Mouse (Mus musculus) right cerebral cortex, postnatal 36 days (tissue): ENCODE results near the gene Nasp.
"Not testable (repeated sequence)": the region's sequence is repeated elsewhere in the genome, so short reads cannot be mapped to it uniquely, and the experiment has no call there.

ENCODE experiments used
- DNase-seq, 2 experiments: peaks; one replicate each; pipeline ENCODE4 v3.0.0; 2022; ENCODE audit warnings: low spot score in 2 of 2, mixed read lengths in 1 of 2

The Nasp gene

GRCm38 (mm10) chr4:116627722-116628662 is at the start of gene Nasp:
Nasp (minus strand) TSS chr4:116627941.
- peak; percentile 76 to 86 for DNase-seq

GRCm38 (mm10) chr4:116676027-116676426 is 48.3 kb upstream of the Nasp start:
- no peak for DNase-seq

DNA sequence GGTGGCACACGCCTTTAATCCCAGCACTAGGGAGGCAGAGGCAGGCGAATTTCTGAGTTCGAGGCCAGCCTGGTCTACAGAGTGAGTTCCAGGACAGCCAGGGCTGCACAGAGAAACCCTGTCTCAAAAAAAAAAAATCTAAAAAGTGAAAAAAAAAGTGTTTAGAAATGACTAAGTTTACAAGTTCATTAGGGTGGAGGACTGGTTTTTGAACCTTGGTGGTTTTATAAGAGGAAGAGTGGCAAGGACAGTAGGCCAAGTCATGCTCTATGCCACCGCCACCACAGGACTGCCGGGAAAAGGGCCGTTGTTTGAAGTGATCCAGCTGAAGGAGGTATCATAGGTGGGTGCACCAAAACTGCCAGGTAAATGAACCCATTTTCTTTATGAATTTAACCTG is 47.0 kb upstream of the Nasp start:
- not testable (repeated sequence) for DNase-seq

DNA sequence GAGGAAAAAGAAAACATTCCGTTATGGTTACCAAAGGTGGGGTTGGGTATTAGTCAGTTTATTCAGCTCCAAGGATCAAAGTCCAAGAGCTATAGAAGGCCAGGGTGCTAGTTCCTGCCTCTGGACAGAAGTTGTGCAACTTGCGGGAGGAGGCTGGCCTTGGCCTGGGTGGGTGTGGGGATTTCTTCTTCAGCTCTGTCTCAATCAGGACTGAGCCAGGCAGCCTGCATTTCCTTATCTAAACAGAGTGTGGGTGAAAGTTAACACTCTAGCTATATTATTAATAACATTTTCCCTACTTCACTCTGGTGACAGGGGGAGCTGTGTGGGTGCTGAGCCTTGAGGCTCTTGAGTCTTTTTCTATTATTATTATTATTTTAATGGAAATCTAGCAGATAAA is 45.0 kb upstream of the Nasp start:
- DNase-seq = no peak

DNA sequence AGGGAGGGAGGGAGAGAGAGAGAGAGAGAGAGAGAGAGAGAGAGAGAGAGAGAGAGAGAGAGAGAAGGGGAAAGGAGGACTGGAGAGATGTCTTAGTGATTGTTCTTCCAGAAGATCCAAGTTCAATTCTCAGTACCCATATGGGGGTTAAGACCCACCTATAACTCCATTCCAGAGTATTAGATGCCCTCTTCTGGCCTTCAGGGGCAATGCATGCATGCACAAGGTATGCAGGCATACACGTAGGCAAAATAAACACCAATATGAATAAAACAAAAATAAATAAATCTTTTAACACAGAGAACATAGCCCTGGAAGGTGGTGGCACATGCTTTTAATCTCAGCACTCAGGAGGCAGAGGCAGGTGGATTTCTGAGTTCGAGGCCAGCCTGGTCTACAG is 41.5 kb upstream of the Nasp start:
- DNase-seq = no peak

GRCm38 (mm10) chr4:116668145-116668544 is 40.4 kb upstream of the Nasp start:
- no peak for DNase-seq

DNA sequence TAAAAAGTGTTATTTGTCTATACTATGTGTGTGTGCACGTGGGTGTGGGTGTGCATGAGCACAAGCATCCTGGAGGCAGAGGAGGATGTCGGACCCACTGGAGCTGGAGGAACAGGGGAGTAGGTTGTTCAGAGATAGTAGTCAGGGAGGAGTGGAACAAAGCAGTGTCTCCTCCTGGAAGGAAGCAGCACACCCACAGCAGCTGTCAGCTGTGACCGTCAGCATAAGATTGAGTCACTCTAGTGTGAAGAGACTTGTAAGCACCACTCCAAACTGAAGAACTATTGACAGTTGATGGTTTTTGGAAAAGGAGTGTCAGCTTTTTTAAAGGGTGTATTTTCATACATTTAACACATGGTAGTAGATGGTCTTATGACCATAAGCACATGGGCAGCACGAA is 38.9 kb upstream of the Nasp start:
- no peak for DNase-seq

- no peak for DNase-seq
These were observed 34.3 kb upstream of the Nasp start for GRCm38 (mm10) chr4:116661998-116662397.

- DNase-seq = no peak
These were observed 33.1 kb upstream of the Nasp start for GRCm38 (mm10) chr4:116660829-116661228.

GRCm38 (mm10) chr4:116659916-116660315 is 32.2 kb upstream of the Nasp start:
- DNase-seq = not testable (repeated sequence)

DNA sequence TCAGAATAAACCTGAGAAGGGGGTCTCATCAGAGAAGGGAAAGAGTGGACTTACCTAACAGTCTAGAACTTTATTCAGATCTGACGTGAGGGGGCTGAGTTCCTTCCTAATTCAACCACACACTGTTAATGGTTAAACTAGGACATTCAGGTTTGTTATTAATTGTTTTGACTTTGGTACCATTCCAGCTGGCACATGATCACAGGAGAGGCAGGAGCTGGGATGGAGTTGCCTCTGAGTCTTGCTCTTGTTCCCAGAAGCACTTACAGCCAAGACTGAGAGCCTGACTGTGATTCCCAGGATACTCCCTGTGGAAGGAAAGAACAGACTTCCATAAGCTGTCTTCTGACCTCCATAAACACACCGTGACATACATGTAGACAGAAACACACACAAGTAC is 31.7 kb upstream of the Nasp start:
- DNase-seq = no peak

- DNase-seq = no peak
These were observed 30.2 kb upstream of the Nasp start for GRCm38 (mm10) chr4:116657971-116658370.

DNA sequence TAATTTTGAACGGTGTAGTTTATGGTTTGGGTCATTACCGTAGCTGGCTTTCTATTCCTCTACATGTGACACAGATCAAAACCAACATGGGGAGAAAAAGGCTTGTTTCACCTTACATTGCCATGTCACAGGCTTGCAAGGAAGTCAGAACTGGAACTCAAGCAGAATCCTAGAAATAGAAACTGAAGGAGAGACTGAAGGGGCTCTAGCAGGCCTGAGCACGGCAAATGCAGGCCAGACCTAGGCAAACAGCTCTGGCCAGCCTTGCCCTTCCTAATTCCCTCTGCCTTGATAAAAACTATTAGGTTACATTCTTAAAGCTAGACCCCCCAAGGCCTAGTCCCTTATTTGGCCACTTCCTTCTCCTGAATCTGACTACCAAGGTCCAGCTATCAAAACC is 27.9 kb upstream of the Nasp start:
- no peak for DNase-seq

GRCm38 (mm10) chr4:116655100-116655499 is 27.4 kb upstream of the Nasp start:
- DNase-seq = no peak

- DNase-seq = no peak
These were observed 25.5 kb upstream of the Nasp start for GRCm38 (mm10) chr4:116653228-116653627.

DNA sequence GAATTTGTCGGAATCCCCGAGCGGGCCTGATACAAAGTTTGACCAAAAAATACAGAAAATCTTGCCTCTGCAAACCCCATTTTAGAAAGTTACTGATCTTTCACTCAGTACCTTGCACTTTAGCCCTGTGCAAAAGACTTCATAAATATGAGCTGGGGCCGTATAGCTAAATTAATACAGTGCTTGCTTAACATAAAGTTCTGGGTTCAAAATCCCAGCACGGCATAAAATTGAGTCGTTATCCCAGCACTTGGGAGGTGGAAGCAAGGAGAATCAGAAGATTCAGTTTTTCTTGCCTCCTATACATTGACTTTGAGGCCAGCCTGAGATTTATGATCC is 24.0 kb upstream of the Nasp start:
- DNase-seq = no peak

GRCm38 (mm10) chr4:116650924-116651796 is 23.4 kb upstream of the Nasp start, which contains the start of gene Akr1a1:
Akr1a1 (minus strand) TSS chr4:116651680.
- peak; percentile 94 for DNase-seq

- DNase-seq = no peak
These were observed 22.6 kb upstream of the Nasp start for GRCm38 (mm10) chr4:116650365-116650764.

GRCm38 (mm10) chr4:116649411-116649810 is 21.7 kb upstream of the Nasp start:
- no peak for DNase-seq

- DNase-seq = no peak
These were observed 17.9 kb upstream of the Nasp start for GRCm38 (mm10) chr4:116645624-116646023.

DNA sequence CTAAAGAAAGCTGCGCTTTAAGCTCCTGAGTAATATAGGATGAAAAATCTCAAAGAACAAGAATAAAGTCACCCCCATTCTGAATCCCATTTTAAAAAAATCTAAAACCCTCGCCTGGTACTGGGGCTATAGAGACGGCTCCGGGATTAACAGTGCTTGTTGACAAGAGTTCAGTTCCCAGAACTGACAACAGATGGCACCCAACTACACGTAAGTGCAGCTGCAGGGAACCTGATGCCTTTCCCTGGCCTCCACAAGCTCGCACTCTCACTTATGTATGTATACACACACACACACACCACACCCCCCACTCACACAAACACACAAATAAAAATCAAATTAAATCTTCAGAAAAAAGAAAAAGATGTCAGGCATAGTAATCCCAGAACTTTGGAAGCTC is 16.6 kb upstream of the Nasp start:
- no peak for DNase-seq

GRCm38 (mm10) chr4:116642071-116642470 is 14.3 kb upstream of the Nasp start:
- no peak for DNase-seq

GRCm38 (mm10) chr4:116638821-116639220 is 11.1 kb upstream of the Nasp start:
- no peak for DNase-seq
